Mouse (Mus musculus): ENCODE data around the gene Flvcr2. TPM values are rescaled to one million over a fixed set of nuclear protein-coding genes. Genes with fewer than 3 reads are reported as not detected.

Gene Flvcr2
- polyA plus RNA-seq, 1 experiment = 3.4 TPM

DNA sequence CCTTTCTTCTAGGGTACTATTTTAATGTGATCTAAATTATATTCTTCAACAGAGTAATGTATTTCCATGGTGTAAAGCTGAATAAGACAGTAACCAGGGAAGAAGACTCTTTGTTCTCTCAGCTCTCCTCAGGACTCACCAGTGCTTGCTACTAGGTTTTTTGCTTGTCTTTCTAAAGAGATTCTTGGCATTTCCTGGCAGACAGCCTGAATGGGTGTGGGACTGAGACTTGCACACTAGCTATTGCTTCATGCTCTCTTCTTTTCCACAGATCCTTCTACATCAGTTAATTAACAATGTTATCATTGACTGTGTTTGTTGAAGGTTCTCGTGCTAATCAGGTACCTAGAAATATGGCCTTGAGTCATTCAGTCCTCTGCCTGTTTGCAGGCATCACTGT lies 107.9 kb downstream of the Flvcr2 start:
- H3K4me3 ChIP-seq (replicated peaks; ENCODE audit: insufficient read depth, low read depth, low read length) = no peak overlapping the region
- DNase-seq = no peak
- TF ChIP-seq POLR2A (IDR thresholded peaks at IDR 0.05; ENCODE audit: borderline replicate concordance, insufficient read depth, low read length) (no peak), CTCF (IDR thresholded peaks at IDR 0.05; ENCODE audit: borderline replicate concordance, insufficient read depth, low read depth, low read length) (no peak)
- peaks cover 2% of the 10 kb centered on the region; the same call in 1 of the 2 replicates for H3K4me1 ChIP-seq (ENCODE audit: control insufficient read depth, insufficient read depth, low read length)
- no peaks in the 10 kb centered on the region for H3K27me3 ChIP-seq (ENCODE audit: control insufficient read depth, insufficient read depth, low read length)
- 94% methylated on average over 1 of the region's 1 CpGs for WGBS
- H3K27ac ChIP-seq (ENCODE audit: insufficient read depth, low read length) = no peak overlapping the region

- Histone ChIP-seq H3K4me3 (replicated peaks; ENCODE audit: insufficient read depth, low read depth, low read length) (no peak overlapping the region), H3K27ac (ENCODE audit: insufficient read depth, low read length) (no peak overlapping the region), H3K4me1 (ENCODE audit: control insufficient read depth, insufficient read depth, low read length) (peaks cover 8% of the 10 kb centered on the region; the same call in 1 of the 2 replicates), H3K27me3 (ENCODE audit: control insufficient read depth, insufficient read depth, low read length) (no peaks in the 10 kb centered on the region)
- 93% methylated on average over 7 of the region's 7 CpGs for WGBS
- TF ChIP-seq CTCF (IDR thresholded peaks at IDR 0.05; ENCODE audit: borderline replicate concordance, insufficient read depth, low read depth, low read length) (no peak), POLR2A (IDR thresholded peaks at IDR 0.05; ENCODE audit: borderline replicate concordance, insufficient read depth, low read length) (no peak)
- no peak for DNase-seq
Measured at GRCm38 (mm10) chr12:85857300-85857699, 111.0 kb downstream of the Flvcr2 start.

GRCm38 (mm10) chr12:85859111-85859510 lies 112.8 kb downstream of the Flvcr2 start:
- Histone ChIP-seq H3K4me3 (replicated peaks; ENCODE audit: insufficient read depth, low read depth, low read length) (no peak overlapping the region), H3K4me1 (ENCODE audit: control insufficient read depth, insufficient read depth, low read length) (peaks cover 13% of the 10 kb centered on the region; the same call in 1 of the 2 replicates), H3K27ac (ENCODE audit: insufficient read depth, low read length) (no peak overlapping the region), H3K27me3 (ENCODE audit: control insufficient read depth, insufficient read depth, low read length) (no peaks in the 10 kb centered on the region)
- WGBS = 52% methylated on average over 3 of the region's 3 CpGs
- TF ChIP-seq POLR2A (IDR thresholded peaks at IDR 0.05; ENCODE audit: borderline replicate concordance, insufficient read depth, low read length) (no peak), CTCF (IDR thresholded peaks at IDR 0.05; ENCODE audit: borderline replicate concordance, insufficient read depth, low read depth, low read length) (no peak)
- DNase-seq = no peak

DNA sequence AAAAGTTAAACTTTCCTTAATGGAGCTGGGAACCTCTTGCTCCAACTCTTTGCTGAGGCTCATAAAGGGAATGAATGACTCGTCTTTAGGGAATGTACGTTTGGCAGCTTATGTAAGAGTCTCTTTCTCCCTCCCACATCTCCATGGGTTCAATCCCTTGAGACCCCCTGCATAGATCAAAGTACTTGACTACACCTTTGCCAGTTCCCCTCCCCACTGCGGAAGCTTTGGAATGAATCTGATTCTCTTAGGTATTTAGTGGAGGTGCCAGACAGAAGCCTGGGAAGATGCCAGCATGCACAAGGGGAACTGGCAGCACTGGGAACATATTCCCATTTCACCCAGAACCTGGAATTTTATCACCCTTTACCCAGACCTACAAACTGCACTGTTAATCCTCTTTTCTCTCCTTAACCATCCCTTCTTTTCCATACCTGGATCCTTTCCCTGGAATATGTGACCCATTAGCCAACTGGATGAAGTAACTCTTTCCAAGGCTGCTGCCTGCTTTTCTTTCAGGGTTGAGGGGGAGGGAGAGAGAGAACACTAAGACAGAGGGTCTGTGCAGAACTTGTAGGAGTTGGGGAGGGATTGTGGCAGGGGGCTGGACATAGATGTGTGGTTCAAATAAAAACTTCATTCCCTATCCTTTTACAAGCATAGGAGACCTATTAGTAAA lies 113.3 kb downstream of the Flvcr2 start:
- DNase-seq = peak; percentile 30 to 40
- TF ChIP-seq CTCF (IDR thresholded peaks at IDR 0.05; ENCODE audit: borderline replicate concordance, insufficient read depth, low read depth, low read length) (no peak), POLR2A (IDR thresholded peaks at IDR 0.05; ENCODE audit: borderline replicate concordance, insufficient read depth, low read length) (no peak)
- peaks cover 13% of the 10 kb centered on the region; the same call in 1 of the 2 replicates for H3K4me1 ChIP-seq (ENCODE audit: control insufficient read depth, insufficient read depth, low read length)
- 33% methylated on average over 3 of the region's 3 CpGs for whole genome bisulfite sequencing
- no peaks in the 10 kb centered on the region for H3K27me3 ChIP-seq (ENCODE audit: control insufficient read depth, insufficient read depth, low read length)
- H3K27ac ChIP-seq (ENCODE audit: insufficient read depth, low read length) = no peak overlapping the region
- no peak overlapping the region for H3K4me3 ChIP-seq (replicated peaks; ENCODE audit: insufficient read depth, low read depth, low read length)

- WGBS = 3% methylated on average over 2 of the region's 2 CpGs
- DNase-seq = peak; percentile 45 to 63
- H3K27ac ChIP-seq (ENCODE audit: insufficient read depth, low read length) = 0 out of 2 replicates have a peak overlapping the region, but pooled peaks have one; percentile 29
Measured at GRCm38 (mm10) chr12:85862514-85862913, 116.2 kb downstream of the Flvcr2 start.

More at GRCm38 (mm10) chr12:85862514-85862913, 116.2 kb downstream of the Flvcr2 start:
- no peak for TF ChIP-seq POLR2A (IDR thresholded peaks at IDR 0.05; ENCODE audit: borderline replicate concordance, insufficient read depth, low read length)
- peaks cover 13% of the 10 kb centered on the region; the same call in 1 of the 2 replicates for H3K4me1 ChIP-seq (ENCODE audit: control insufficient read depth, insufficient read depth, low read length)
- H3K27me3 ChIP-seq (ENCODE audit: control insufficient read depth, insufficient read depth, low read length) = no peaks in the 10 kb centered on the region
- H3K4me3 ChIP-seq (replicated peaks; ENCODE audit: insufficient read depth, low read depth, low read length) = no peak overlapping the region

Other genes with a start within 250 kb of the Flvcr2 start
- gene Jdp2, start 147.5 kb upstream of the Flvcr2 start, polyA plus RNA-seq (2012; rRNA removed) = 27.5 and 28.7 TPM in 2 replicates
- 0.30 and 0.38 TPM in 2 replicates for gene Batf, start 59.9 kb upstream of the Flvcr2 start, polyA plus RNA-seq (2012; rRNA removed)
- 100 and 107 TPM in 2 replicates for gene Erg28, start 78.0 kb downstream of the Flvcr2 start, polyA plus RNA-seq (2012; rRNA removed)
- 88.4 and 93.0 TPM in 2 replicates for gene Ttll5, start 78.1 kb downstream of the Flvcr2 start, polyA plus RNA-seq (2012; rRNA removed)